Mouse (Mus musculus): ENCODE results near the gene Chl1. TPM values are rescaled to one million over a fixed set of nuclear protein-coding genes. Genes with fewer than 3 reads are reported as not detected.

Chl1 gene
- polyA plus RNA-seq, 1 experiment from 2014 or later: 0.42 TPM

DNA sequence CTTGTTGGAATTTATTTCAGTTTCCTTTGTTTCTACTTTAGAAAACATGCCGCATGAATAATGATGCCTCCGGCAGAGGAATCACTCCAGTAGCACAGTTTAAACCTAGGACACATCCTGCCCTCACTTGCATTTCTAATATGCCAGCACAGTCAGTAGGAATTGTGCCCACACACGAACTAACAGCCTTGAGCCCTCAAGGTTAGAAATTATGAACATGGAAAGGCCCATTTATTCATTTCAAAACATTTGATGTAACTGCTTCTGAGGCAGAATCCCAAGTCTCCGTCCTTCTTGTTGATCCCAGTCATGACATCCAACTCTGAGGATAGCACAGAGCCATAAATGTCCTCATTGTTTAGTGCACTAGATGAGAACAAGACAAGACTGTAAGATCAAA is 790 bp upstream of the Chl1 start:
- Histone ChIP-seq H3K27ac (replicated peaks in 1 of 2; ENCODE audit: control insufficient read depth in 1 of 2, insufficient read depth in 1 of 2, low read depth in 2 of 2, low read length in 2 of 2) (no peak overlapping the region), H3K27me3 (ENCODE audit: control insufficient read depth, insufficient read depth, low read length) (peaks cover 47% of the 10 kb centered on the region), H3K9ac (ENCODE audit: low read length) (no peak overlapping the region), H3K9me3 (ENCODE audit: control insufficient read depth, low read length) (no peaks in the 10 kb centered on the region), H3K4me2 (ENCODE audit: low read length) (no peak overlapping the region), H3K36me3 (ENCODE audit: control insufficient read depth, insufficient read depth, low read length) (no peaks in the 10 kb centered on the region), H3K4me1 (ENCODE audit: control insufficient read depth in 2 of 2, insufficient read depth in 2 of 2, low read length in 2 of 2) (peaks cover 0 to 8% of the 10 kb centered on the region in 2 experiments; a peak in 2 of 4 replicates), H3K4me3 (ENCODE audit: control insufficient read depth in 1 of 2, insufficient read depth in 1 of 2, low read depth in 1 of 2, low read length in 2 of 2) (no peak overlapping the region)
- no peak for ATAC-seq (ENCODE audit: insufficient number of reproducible peaks, insufficient read depth, low FRiP score, low read depth)
- 71% methylated on average over 4 of the region's 4 CpGs for WGBS

DNA sequence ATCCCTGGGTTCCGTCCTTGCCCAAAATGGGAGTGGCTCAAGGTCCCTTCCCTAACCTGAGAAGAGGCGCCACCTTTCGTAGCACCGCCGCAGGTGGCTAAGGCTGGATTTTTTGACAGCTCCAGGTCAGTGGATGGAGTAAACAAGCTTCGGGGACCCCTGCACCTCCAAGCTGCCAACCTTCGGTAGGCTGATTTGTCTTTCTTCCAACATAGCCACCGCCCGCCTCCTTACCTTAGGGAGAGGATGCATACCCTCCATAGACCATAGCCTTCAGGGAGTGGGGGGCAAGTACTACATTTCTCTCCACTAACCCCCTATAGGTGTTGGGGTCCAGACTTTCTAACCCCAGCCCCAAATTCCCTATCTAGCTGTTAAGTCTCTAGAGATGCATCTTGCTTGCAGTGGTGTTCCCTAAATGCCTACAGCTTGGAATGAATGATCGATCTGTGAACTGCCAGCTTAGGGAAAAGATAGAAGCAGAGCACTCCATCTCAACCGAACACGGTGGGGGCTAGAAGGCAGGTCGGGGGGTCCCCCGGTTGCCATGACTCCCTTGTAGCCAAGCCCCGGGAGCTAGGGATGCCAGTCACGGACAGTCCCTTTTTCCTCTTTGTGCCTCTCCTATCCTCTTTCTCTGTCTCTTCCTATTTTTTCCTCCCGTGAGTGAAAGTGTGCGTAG is 1.0 kb downstream of the Chl1 start:
- Histone ChIP-seq H3K27me3 (ENCODE audit: control insufficient read depth, insufficient read depth, low read length) (peaks cover 47% of the 10 kb centered on the region), H3K4me1 (ENCODE audit: control insufficient read depth in 2 of 2, insufficient read depth in 2 of 2, low read length in 2 of 2) (peaks cover 0 to 8% of the 10 kb centered on the region in 2 experiments; a peak in 2 of 4 replicates), H3K36me3 (ENCODE audit: control insufficient read depth, insufficient read depth, low read length) (no peaks in the 10 kb centered on the region), H3K9ac (ENCODE audit: low read length) (no peak overlapping the region), H3K9me3 (ENCODE audit: control insufficient read depth, low read length) (no peaks in the 10 kb centered on the region), H3K4me3 (ENCODE audit: control insufficient read depth in 1 of 2, insufficient read depth in 1 of 2, low read depth in 1 of 2, low read length in 2 of 2) (peak overlapping the region in 1 of 2 experiments; percentile 31; a peak in 2 of 4 replicates), H3K4me2 (ENCODE audit: low read length) (peak overlapping the region; percentile 64), H3K27ac (replicated peaks in 1 of 2; ENCODE audit: control insufficient read depth in 1 of 2, insufficient read depth in 1 of 2, low read depth in 2 of 2, low read length in 2 of 2) (no peak overlapping the region)
- WGBS: 10% methylated on average over 18 of the region's 18 CpGs
- no peak for ATAC-seq (ENCODE audit: insufficient number of reproducible peaks, insufficient read depth, low FRiP score, low read depth)

DNA sequence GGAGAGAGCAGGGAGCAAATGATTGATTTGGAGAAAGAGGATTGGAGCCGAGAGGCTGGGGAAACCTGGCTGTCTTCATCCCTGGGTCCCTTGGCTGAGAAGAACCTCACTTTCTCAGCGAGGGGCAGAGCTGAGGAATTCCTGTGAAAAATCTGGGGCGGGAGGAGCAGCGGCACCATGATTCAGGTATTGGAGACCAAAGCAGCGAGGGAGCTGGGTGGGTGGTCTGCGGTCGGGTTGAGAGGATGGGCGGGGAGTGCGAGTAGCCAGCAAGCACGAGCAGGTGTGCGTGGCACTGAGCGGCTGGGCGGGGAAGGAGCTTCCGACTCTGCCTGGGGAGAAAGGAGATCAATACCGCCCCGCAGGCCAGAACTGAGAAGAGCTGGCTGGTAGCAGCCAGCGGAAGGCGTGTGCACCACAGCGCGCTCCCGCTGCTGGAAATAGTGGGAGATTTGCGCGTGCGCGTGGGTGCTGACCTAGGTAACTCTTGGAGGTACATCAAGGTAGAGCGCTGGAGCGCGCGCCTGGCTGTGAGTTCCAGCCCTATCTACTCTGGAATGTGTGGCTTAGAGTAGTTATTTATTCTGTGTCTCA is 1.7 kb downstream of the Chl1 start:
- Histone ChIP-seq H3K9me3 (ENCODE audit: control insufficient read depth, low read length) (no peaks in the 10 kb centered on the region), H3K4me2 (ENCODE audit: low read length) (peak overlapping the region; percentile 64), H3K4me3 (ENCODE audit: control insufficient read depth in 1 of 2, insufficient read depth in 1 of 2, low read depth in 1 of 2, low read length in 2 of 2) (peak overlapping the region; percentile 18 to 30), H3K27me3 (ENCODE audit: control insufficient read depth, insufficient read depth, low read length) (peaks cover 47% of the 10 kb centered on the region), H3K4me1 (ENCODE audit: control insufficient read depth in 2 of 2, insufficient read depth in 2 of 2, low read length in 2 of 2) (peaks cover 0 to 8% of the 10 kb centered on the region in 2 experiments; a peak in 2 of 4 replicates), H3K9ac (ENCODE audit: low read length) (no peak overlapping the region), H3K27ac (replicated peaks in 1 of 2; ENCODE audit: control insufficient read depth in 1 of 2, insufficient read depth in 1 of 2, low read depth in 2 of 2, low read length in 2 of 2) (no peak overlapping the region), H3K36me3 (ENCODE audit: control insufficient read depth, insufficient read depth, low read length) (no peaks in the 10 kb centered on the region)
- WGBS: under 1% methylated on average over 29 of the region's 29 CpGs
- no peak for ATAC-seq (ENCODE audit: insufficient number of reproducible peaks, insufficient read depth, low FRiP score, low read depth)

DNA sequence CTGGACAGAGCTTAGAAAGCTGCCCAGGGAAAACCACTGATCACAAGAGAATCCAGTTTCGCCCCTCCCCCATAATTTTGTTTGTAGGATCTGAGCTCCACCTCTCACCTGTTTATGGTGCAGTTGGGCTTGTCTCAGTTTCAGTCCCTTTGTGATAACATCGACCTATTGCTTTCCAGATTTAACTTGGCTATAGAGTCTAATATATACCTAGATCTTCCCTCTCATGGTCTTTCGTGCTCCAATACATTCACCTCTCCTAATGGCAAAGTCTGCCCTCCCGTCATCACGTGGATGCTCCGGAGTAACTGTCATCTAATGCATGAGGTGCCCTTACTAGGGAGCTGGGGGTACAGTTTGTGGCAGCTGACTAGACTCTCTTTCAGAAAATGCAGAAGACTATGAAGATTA is 2.5 kb downstream of the Chl1 start:
- H3K27me3 ChIP-seq (ENCODE audit: control insufficient read depth, insufficient read depth, low read length): peaks cover 47% of the 10 kb centered on the region
- 45% methylated on average over 6 of the region's 6 CpGs for WGBS

DNA sequence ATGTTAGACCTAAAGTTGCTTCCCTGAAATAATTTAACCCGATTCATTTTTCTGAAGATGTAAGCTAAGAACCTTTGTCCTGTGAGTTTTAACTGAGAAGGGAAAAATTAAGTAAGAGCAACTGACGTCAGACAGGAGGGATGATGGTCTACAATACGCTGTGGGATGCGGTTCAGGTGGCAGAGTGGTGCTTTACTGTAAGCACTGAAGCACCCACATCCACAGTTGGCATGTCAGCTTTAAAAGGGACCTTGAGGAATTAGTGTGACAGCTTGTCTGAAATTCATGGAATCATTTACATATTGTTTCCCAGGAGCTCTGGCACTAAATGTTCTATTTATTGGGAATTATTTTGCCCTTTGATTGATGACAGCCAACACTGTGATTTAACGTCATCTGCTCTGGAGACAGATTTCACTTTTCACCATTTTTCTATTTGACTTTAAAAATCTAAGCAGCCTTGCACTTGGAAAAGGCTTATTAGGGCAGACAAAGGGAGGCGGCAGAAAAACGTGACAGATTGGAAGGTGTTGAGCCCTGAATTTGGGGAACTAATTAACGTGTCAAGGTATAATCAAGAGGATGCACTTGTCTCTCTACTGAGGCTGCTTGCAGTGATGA is 3.3 kb downstream of the Chl1 start:
- Histone ChIP-seq H3K9me3 (ENCODE audit: control insufficient read depth, low read length) (no peaks in the 10 kb centered on the region), H3K27me3 (ENCODE audit: control insufficient read depth, insufficient read depth, low read length) (peaks cover 44% of the 10 kb centered on the region), H3K9ac (ENCODE audit: low read length) (no peak overlapping the region), H3K4me2 (ENCODE audit: low read length) (no peak overlapping the region), H3K4me3 (ENCODE audit: control insufficient read depth in 1 of 2, insufficient read depth in 1 of 2, low read depth in 1 of 2, low read length in 2 of 2) (no peak overlapping the region), H3K4me1 (ENCODE audit: control insufficient read depth in 2 of 2, insufficient read depth in 2 of 2, low read length in 2 of 2) (peaks cover 0 to 8% of the 10 kb centered on the region in 2 experiments; a peak in 2 of 4 replicates), H3K27ac (replicated peaks in 1 of 2; ENCODE audit: control insufficient read depth in 1 of 2, insufficient read depth in 1 of 2, low read depth in 2 of 2, low read length in 2 of 2) (no peak overlapping the region), H3K36me3 (ENCODE audit: control insufficient read depth, insufficient read depth, low read length) (no peaks in the 10 kb centered on the region)
- WGBS: 61% methylated on average over 8 of the region's 8 CpGs
- ATAC-seq (ENCODE audit: insufficient number of reproducible peaks, insufficient read depth, low FRiP score, low read depth): no peak

More for the DNA sequence above, 2.5 kb downstream of the Chl1 start:
- Histone ChIP-seq H3K9ac (ENCODE audit: low read length) (no peak overlapping the region), H3K36me3 (ENCODE audit: control insufficient read depth, insufficient read depth, low read length) (no peaks in the 10 kb centered on the region), H3K4me1 (ENCODE audit: control insufficient read depth in 2 of 2, insufficient read depth in 2 of 2, low read length in 2 of 2) (peaks cover 0 to 8% of the 10 kb centered on the region in 2 experiments; a peak in 2 of 4 replicates), H3K4me2 (ENCODE audit: low read length) (no peak overlapping the region), H3K27ac (replicated peaks in 1 of 2; ENCODE audit: control insufficient read depth in 1 of 2, insufficient read depth in 1 of 2, low read depth in 2 of 2, low read length in 2 of 2) (no peak overlapping the region), H3K4me3 (ENCODE audit: control insufficient read depth in 1 of 2, insufficient read depth in 1 of 2, low read depth in 1 of 2, low read length in 2 of 2) (no peak overlapping the region), H3K9me3 (ENCODE audit: control insufficient read depth, low read length) (no peaks in the 10 kb centered on the region)
- no peak for ATAC-seq (ENCODE audit: insufficient number of reproducible peaks, insufficient read depth, low FRiP score, low read depth)

DNA sequence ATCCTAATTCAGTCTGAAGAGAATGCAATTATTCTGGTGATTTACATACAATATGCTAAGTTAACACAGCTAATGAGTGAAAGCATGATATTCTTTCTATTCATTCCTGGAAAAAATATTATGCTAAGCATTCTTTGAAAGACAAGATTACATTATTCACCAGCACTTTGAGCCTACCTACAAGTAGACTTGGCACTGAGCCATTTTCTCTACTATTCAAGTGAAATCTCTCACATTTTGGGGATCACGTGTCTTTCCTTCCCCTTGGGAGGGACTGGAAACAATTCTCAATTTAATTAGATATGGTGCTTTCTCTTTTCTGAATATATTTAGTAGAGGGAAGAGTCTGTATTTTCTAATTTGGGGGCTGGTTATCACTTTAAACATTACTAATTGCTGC is 4.0 kb downstream of the Chl1 start:
- no peak for ATAC-seq (ENCODE audit: insufficient number of reproducible peaks, insufficient read depth, low FRiP score, low read depth)
- H3K27me3 ChIP-seq (ENCODE audit: control insufficient read depth, insufficient read depth, low read length): peaks cover 41% of the 10 kb centered on the region

DNA sequence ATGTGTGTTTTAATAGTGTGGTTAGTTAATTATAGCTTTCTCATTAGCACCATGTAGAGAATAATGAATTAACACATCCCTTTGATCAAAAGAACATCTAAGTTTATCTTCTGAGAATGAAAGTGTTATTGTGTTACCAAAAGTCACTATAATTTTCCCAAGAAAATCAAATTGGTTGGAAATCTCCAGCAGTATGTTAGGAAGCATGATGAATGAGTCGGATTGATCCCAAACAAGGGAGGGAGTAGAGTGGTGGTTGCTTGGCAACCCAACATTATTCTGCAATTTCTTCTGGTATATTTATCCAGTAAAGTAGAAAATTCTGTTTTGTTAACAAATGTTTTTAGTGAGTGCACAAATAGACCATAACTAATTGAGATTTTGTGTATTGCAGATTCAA is 4.4 kb downstream of the Chl1 start:
- ATAC-seq (ENCODE audit: insufficient number of reproducible peaks, insufficient read depth, low FRiP score, low read depth): no peak
- H3K4me3 ChIP-seq (ENCODE audit: control insufficient read depth in 1 of 2, insufficient read depth in 1 of 2, low read depth in 1 of 2, low read length in 2 of 2): no peak overlapping the region
- 80% methylated on average over 1 of the region's 1 CpGs for WGBS

More for the DNA sequence above, 4.0 kb downstream of the Chl1 start:
- H3K4me1 ChIP-seq (ENCODE audit: control insufficient read depth in 2 of 2, insufficient read depth in 2 of 2, low read length in 2 of 2): peaks cover 0 to 8% of the 10 kb centered on the region in 2 experiments; a peak in 2 of 4 replicates
- no peak overlapping the region for H3K9ac ChIP-seq (ENCODE audit: low read length)
- H3K4me2 ChIP-seq (ENCODE audit: low read length): no peak overlapping the region
- H3K27ac ChIP-seq (replicated peaks in 1 of 2; ENCODE audit: control insufficient read depth in 1 of 2, insufficient read depth in 1 of 2, low read depth in 2 of 2, low read length in 2 of 2): no peak overlapping the region
- no peaks in the 10 kb centered on the region for H3K36me3 ChIP-seq (ENCODE audit: control insufficient read depth, insufficient read depth, low read length)
- no peak overlapping the region for H3K4me3 ChIP-seq (ENCODE audit: control insufficient read depth in 1 of 2, insufficient read depth in 1 of 2, low read depth in 1 of 2, low read length in 2 of 2)
- 43% methylated on average over 1 of the region's 1 CpGs for WGBS
- no peaks in the 10 kb centered on the region for H3K9me3 ChIP-seq (ENCODE audit: control insufficient read depth, low read length)

More for the DNA sequence above, 4.4 kb downstream of the Chl1 start:
- Histone ChIP-seq H3K4me2 (ENCODE audit: low read length) (no peak overlapping the region), H3K36me3 (ENCODE audit: control insufficient read depth, insufficient read depth, low read length) (no peaks in the 10 kb centered on the region), H3K27ac (replicated peaks in 1 of 2; ENCODE audit: control insufficient read depth in 1 of 2, insufficient read depth in 1 of 2, low read depth in 2 of 2, low read length in 2 of 2) (no peak overlapping the region), H3K9ac (ENCODE audit: low read length) (no peak overlapping the region), H3K4me1 (ENCODE audit: control insufficient read depth in 2 of 2, insufficient read depth in 2 of 2, low read length in 2 of 2) (peaks cover 0 to 8% of the 10 kb centered on the region in 2 experiments; a peak in 2 of 4 replicates), H3K27me3 (ENCODE audit: control insufficient read depth, insufficient read depth, low read length) (peaks cover 38% of the 10 kb centered on the region), H3K9me3 (ENCODE audit: control insufficient read depth, low read length) (no peaks in the 10 kb centered on the region)

All from heart, embryonic 14.5 days (tissue).